Mouse (Mus musculus) liver, adult (tissue): ENCODE data around the gene Abhd12.

Source experiments
- GATA4 ChIP-seq: IDR thresholded peaks from 2 replicates; pipeline ENCODE4 v1.6.1; 2014; ENCODE audit warnings: mild to moderate bottlenecking, low read length; ENCODE audit not compliant: insufficient replicate concordance

Abhd12 gene

DNA sequence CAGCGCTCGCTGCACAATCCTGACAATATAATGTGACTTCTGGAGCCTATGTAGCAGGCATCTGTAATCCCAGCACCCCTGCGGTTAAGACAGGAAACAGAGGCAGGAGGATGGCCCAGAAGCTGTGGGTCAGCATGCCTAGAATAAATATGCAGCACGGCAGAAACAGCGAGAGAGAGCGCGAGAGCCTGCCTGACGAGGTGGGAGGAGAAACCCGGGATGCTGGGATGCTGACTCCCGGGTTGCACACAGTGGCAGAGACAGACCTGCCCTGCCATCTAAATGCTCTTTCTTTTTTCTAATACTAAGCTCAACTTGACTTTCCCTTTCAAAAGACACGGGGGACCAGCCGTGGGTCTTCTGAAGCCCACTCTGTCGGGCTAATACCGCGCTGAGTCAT lies 67.6 kb downstream of the Abhd12 start:
- no peak for TF ChIP-seq GATA4

GRCm38 (mm10) chr2:150835975-150836374 lies 68.6 kb downstream of the Abhd12 start:
- TF ChIP-seq GATA4: no peak

DNA sequence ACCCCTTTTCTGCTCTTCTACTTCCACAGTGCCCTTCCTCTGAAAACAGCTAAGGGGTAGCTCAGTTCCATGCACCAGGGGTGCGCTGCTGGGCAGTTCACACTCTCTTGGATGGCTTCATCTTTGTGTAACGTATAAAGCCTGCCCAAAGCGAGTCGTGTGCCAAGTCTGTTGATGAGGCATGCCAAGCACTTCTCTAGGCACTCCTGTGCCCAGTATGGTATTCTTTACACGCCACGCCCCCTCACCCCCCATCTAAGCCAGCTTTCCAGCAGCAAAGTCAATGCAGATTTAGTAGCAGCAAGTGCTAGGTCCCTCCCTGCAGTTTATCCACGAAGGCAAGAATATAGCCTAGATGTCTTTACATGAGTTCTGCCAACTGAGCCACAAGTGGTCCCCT lies 69.9 kb downstream of the Abhd12 start:
- no peak for TF ChIP-seq GATA4

GRCm38 (mm10) chr2:150832029-150832428 lies 72.5 kb downstream of the Abhd12 start:
- TF ChIP-seq GATA4: no peak

DNA sequence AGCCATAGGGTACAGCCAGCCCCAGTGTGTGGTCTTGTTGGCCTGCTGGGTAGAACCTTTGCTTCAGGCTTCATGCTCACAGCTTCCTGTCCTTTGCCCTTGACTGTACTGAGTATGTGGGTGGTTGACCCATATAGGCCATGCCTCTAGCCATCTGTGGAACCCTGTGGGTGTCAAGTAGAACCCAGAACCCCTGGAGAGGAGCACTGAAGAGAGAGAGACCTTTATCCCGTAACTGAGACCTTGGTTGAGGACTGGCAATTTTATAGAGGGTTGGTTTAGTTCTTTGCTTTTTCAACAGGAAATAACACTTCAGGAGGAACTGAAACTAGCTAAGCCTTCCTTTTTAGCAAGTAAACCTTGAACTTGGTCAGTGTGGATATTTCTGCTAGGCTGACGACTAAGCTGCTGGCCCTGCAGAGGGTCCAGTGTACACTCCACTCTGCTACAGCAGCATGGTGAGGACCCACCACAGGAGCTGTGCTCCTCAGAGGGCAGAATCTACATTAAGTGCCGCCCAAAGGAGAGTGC lies 73.6 kb downstream of the Abhd12 start:
- no peak for TF ChIP-seq GATA4

DNA sequence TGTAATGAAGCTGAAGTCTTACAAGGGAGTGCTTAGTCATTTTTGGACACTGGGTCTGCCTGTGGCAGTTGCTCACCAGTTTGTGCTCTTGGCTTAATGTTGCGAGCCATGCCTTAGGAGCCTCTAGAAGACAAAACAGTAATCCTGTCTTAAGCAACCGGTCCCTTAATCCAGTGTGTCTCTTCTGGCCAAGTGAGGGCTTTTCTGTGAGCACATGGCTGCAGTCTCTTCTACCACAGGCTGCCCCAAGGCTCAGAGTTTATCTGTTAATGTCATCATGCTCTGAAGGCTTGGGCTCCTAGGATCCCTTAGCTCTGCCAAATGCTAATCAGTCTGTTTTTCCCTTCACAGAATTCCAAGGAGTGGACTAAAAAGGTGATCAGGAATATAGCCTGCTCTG lies 74.5 kb downstream of the Abhd12 start:
- no peak for TF ChIP-seq GATA4

GRCm38 (mm10) chr2:150828654-150829053 lies 75.9 kb downstream of the Abhd12 start:
- TF ChIP-seq GATA4: no peak

DNA sequence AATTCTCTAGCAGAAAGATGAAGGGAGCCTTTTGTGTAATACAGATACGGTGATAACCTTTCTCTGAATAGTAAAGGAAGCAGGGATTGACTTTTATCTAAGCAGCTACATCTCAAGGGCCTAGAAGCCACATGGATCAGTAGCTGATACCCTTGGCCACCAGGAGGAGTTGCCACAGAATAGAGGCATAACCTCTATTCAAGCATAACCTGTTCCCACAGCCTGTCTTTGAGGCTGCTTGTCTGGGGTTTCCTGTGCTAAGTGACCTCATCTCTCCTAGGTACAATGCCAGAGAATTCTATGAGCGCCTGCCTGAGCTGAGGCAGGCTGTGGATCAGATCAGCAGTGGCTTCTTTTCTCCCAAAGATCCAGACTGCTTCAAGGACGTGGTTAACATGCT lies 76.4 kb downstream of the Abhd12 start:
- no peak for TF ChIP-seq GATA4

DNA sequence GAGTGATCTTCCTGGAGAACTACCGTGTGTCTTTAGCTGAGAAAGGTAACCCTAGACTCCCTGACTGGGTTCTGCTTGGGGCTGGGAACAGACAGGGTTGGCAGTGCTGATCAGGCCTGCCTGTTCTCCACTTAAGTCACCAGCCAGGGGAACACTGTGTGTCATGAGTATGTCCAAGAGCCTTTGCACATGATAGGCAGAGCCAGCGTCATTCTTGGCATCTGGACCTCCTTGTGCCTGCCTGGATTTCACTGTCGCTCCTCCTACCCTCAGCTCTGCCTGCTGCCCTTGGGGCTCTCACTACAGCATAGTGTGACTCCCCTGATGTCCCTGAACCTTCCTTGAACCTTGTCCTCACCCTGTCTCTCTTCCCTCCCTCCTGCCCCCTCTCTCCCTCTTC lies 78.1 kb downstream of the Abhd12 start:
- no peak for TF ChIP-seq GATA4

GRCm38 (mm10) chr2:150822987-150823386 lies 81.6 kb downstream of the Abhd12 start:
- TF ChIP-seq GATA4: no peak

DNA sequence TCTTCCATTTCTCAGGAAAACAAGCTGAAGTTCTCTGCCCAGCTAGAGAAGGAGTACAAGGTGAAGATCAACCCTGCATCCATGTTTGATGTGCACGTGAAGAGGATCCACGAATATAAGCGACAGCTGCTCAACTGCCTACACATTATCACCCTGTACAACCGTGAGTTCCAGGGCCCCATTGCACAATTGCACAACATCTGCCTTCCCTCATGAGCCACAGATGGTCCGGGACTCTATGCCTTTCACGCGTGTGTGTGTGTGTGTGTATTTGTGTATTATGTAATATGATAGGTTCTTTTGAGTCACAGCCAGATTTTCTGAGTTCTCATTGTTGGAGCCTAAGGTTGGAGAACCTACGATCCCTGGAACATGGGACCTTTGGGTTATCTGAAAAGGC lies 83.8 kb downstream of the Abhd12 start:
- TF ChIP-seq GATA4: no peak

DNA sequence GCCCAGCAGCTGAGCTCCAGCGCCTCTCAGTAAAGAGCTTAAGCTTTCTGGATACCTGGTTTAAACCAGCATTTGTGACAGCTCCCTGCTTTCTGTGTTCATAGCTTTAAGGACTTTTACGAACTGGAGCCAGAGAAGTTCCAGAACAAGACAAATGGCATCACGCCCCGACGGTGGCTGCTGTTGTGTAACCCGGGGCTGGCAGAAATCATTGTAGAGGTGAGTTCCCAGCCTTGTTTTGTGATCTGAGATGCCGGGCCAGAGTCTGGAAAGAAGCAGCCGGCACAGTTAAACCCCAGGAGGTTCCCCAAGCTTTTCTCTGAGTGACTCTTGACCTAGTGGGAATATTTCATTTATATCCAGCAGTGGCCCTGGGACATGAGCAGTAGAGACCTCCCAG lies 85.8 kb downstream of the Abhd12 start:
- TF ChIP-seq GATA4: no peak

DNA sequence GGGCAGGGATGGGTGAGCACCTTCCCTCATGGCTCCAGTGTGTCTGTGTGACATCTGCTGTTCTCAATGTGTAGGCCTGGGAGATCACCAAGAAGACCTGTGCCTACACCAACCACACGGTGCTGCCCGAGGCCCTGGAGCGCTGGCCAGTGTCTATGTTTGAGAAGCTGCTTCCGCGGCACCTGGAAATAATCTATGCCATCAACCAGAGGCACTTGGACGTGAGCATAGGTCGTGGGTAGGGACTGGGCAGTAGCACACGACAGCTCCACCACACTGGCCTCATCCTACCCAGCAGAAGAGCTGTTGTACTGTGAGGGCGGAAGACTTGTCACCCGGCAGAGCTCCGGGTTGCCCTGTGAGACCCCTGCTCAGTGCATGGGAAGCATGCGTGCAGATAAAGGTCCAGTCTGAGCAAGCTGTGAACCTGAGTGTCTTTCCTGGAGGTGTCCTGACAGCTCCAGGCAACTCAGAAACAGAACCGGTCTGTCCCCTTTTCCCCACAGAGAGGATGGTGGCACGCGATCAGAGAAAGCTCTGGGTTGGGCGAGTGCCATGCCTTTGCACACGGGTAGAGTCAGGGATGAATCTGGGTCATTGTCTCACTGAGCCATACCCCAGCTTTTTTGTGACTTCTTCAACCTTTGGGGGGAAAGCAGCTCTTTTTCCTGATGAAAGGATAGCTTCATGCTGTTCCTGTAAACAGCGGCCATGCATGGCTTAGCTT lies 87.7 kb downstream of the Abhd12 start:
- no peak for TF ChIP-seq GATA4

- no peak for TF ChIP-seq GATA4
Measured at GRCm38 (mm10) chr2:150812816-150813215, 91.7 kb downstream of the Abhd12 start.

DNA sequence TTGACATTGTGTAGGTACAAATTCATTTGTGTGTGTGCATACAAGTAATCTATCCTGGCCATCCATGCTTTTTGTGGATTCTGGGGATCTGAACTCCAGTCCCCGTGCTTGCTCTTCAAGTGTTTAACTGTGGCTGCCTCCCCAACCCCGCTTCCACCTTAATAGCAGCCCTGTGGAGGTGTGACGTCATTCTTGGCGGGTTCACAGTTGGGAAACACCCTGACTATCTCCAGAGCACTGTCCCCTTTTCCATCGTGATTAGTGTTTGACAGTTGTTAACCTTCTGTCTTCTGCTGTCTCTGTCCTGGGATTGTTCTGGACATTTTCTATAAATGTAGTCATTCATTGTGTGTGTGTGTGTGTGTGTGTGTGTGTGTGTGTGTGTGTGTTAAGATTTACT lies 93.9 kb downstream of the Abhd12 start:
- no peak for TF ChIP-seq GATA4

DNA sequence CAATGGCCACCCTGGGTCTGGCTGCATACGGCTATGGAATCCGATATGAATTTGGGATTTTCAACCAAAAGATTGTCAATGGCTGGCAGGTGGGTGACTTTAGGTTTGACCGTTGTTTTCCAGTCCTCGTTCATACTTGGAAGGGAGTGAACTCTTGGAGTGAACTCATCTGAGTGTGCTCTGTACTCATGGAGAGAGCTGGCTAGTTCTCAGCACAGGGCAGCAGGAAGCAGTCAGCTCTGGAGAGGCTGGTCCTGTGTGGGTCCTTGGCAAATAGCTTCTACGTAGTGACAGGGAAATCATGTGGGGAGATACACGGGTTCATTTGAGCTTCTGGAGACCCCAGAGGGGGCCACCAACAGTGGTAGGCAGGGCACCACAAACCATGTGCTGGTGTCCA lies 95.7 kb downstream of the Abhd12 start:
- no peak for TF ChIP-seq GATA4

DNA sequence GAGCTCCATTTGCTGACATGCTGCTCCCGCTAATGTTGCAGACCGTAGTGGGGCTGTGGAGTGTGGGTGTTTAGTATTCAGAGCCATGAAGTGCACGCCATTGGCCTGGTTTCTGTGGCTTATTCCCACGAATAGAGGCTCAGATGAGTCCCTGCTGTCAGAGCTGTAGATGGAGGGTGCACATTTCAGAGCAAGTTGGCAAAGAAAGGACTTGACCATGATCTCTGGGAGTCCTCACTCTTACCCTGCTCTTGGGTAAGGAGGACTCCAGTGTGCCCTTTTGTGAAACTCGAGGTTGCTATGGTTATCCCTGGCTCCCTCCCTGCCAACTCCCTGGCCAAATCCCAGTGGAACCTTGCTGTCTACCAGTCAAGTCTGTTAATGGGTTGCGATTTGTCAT lies 96.2 kb downstream of the Abhd12 start:
- no peak for TF ChIP-seq GATA4
